Mouse (Mus musculus) CH12.LX (cell line): ENCODE results near the gene Padi1.

Source experiments
- CHD2 ChIP-seq: IDR thresholded peaks from 2 replicates; pipeline ENCODE4 v1.6.1; 2011; ENCODE audit warnings: low read length, improper control_type of control experiment
- CTCF ChIP-seq, 2 experiments: IDR thresholded peaks in 1 of 2; conservative IDR thresholded peaks in 1 of 2; 2 replicates each; pipeline ENCODE4 v1.5.1; 2011 to 2012; ENCODE audit warnings: low read depth in 2 of 2, low read length in 2 of 2, improper control_type of control experiment in 1 of 2, inconsistent platforms in 1 of 2, mild to moderate bottlenecking in 1 of 2, moderate library complexity in 1 of 2
- E2F4 ChIP-seq: IDR thresholded peaks from 2 replicates; pipeline ENCODE4 v1.6.1; 2011; ENCODE audit warnings: low read depth, low read length, improper control_type of control experiment; ENCODE audit not compliant: insufficient replicate concordance
- MAX ChIP-seq: IDR thresholded peaks from 2 replicates; pipeline ENCODE4 v1.6.1; 2011; ENCODE audit warnings: low read length, improper control_type of control experiment
- NELFE ChIP-seq: IDR thresholded peaks from 2 replicates; pipeline ENCODE4 v1.6.1; 2011; ENCODE audit warnings: low read depth, low read length, improper control_type of control experiment
- POLR2A ChIP-seq: IDR thresholded peaks from 2 replicates; pipeline ENCODE4 v1.6.1; 2011; ENCODE audit warnings: low read depth, mild to moderate bottlenecking, improper control_type of control experiment, low read length
- TCF12 ChIP-seq: IDR thresholded peaks from 2 replicates; pipeline ENCODE4 v1.6.1; 2014; ENCODE audit warnings: low read depth, mild to moderate bottlenecking, inconsistent platforms, low read length, improper control_type of control experiment
- UBTF ChIP-seq: IDR thresholded peaks from 2 replicates; pipeline ENCODE4 v1.6.1; 2012; ENCODE audit warnings: low read depth, mild to moderate bottlenecking, inconsistent platforms, low read length, improper control_type of control experiment, moderate library complexity
- ZMIZ1 ChIP-seq: IDR thresholded peaks from 2 replicates; pipeline ENCODE4 v1.6.1; 2012; ENCODE audit warnings: low read depth, mild to moderate bottlenecking, inconsistent platforms, low read length, improper control_type of control experiment
- ZNF384 ChIP-seq: IDR thresholded peaks from 2 replicates; pipeline ENCODE4 v1.6.1; 2012; ENCODE audit warnings: low read depth, low read length, improper control_type of control experiment, inconsistent platforms

- TF ChIP-seq MAX: no peak
- TF ChIP-seq CHD2: no peak
- TF ChIP-seq TCF12: no peak
- TF ChIP-seq CTCF (conservative IDR thresholded peaks at IDR 0.05 in 1 of 2, IDR thresholded peaks at IDR 0.05 in 1 of 2; ENCODE audit: low read depth in 2 of 2, low read length in 2 of 2): no peak
- TF ChIP-seq POLR2A: no peak
- TF ChIP-seq NELFE: no peak
- TF ChIP-seq E2F4: no peak
- TF ChIP-seq ZMIZ1: no peak
- TF ChIP-seq UBTF: no peak
- TF ChIP-seq ZNF384: no peak
Measured at GRCm38 (mm10) chr4:140860125-140860766, 14.7 kb upstream of the Padi1 start.
